Mouse (Mus musculus) embryonic facial prominence, embryonic 14.5 days (tissue): ENCODE measurements around the gene Mindy4b-ps. TPM values are rescaled to one million over a fixed set of nuclear protein-coding genes. Genes with fewer than 3 reads are reported as not detected.
"Not testable (repeated sequence)": the region's sequence is repeated elsewhere in the genome, so short reads cannot be mapped to it uniquely, and the experiment has no call there.

Source experiments
- ATAC-seq: fragments of 200-750 bp; cut with Nextera tagmentation; 2 replicates; pipeline ENCODE4 v1.8.0; 2017; ENCODE audit warnings: low read depth, moderate number of reproducible peaks, moderate TSS enrichment
- DNase-seq: peaks from one replicate; pipeline ENCODE4 v3.0.0-alpha.2; 2015; ENCODE audit warnings: low spot score
- H3K27ac ChIP-seq: fragments of 300-500 bp; sonication (generic); replicated peaks from 2 replicates; pipeline ENCODE4 v1.5.1; 2014; ENCODE audit warnings: low read depth, mild to moderate bottlenecking, low read length, moderate library complexity
- H3K27me3 ChIP-seq: fragments of 300-500 bp; sonication (generic); replicated peaks from 2 replicates; pipeline ENCODE4 v1.6.1; 2014; ENCODE audit warnings: low read length; ENCODE audit not compliant: control insufficient read depth, insufficient read depth
- H3K36me3 ChIP-seq: fragments of 300-500 bp; sonication (generic); 2 replicates; pipeline ENCODE4 v1.6.1; 2014; ENCODE audit warnings: low read length, mixed read lengths; ENCODE audit not compliant: control insufficient read depth, insufficient read depth
- H3K4me1 ChIP-seq: fragments of 300-500 bp; sonication (generic); 2 replicates; pipeline ENCODE4 v1.6.1; 2014; ENCODE audit warnings: antibody characterized with exemption, low read length; ENCODE audit not compliant: control insufficient read depth, insufficient read depth
- H3K4me2 ChIP-seq: fragments of 300-500 bp; sonication (generic); 2 replicates; pipeline ENCODE4 v1.6.1; 2014; ENCODE audit warnings: low read depth, mild to moderate bottlenecking, low read length, moderate library complexity, mixed read lengths
- H3K4me3 ChIP-seq: fragments of 300-500 bp; sonication (generic); 2 replicates; pipeline ENCODE4 v1.5.1; 2014; ENCODE audit warnings: low read depth, mild to moderate bottlenecking, low read length
- H3K9ac ChIP-seq: fragments of 300-500 bp; sonication (generic); 2 replicates; pipeline ENCODE4 v1.6.1; 2014; ENCODE audit warnings: low read depth, mild to moderate bottlenecking, low read length, moderate library complexity, mixed read lengths
- H3K9me3 ChIP-seq: fragments of 300-500 bp; sonication (generic); 2 replicates; pipeline ENCODE4 v1.6.1; 2016; ENCODE audit warnings: low read length; ENCODE audit not compliant: control insufficient read depth
- WGBS: fragments of 180-500 bp; shearing (Covaris S2); extraction: QIAGEN DNeasy Blood & Tissue Kit; methylation state at CpG from one replicate; pipeline ENCODE4 v1.1.7; 2014; 5-methylcytosine and 5-hydroxymethylcytosine counted together
- polyA plus RNA-seq: library from polyadenylated mRNA; unstranded; fragments of >200 nt; fragmentation: Nextera tagmentation; extraction: Ambion mirVana; gene quantifications from 2 replicates; pipeline ENCODE4 v1.2.1, GENCODE M21; 2014

The Mindy4b-ps gene
- polyA plus RNA-seq, result 0.19 and 0.20 TPM in 2 replicates

- Histone ChIP-seq H3K9ac (no peak within 1 kb of the TSS), H3K4me3 (no peak within 1 kb of the TSS)
- ATAC-seq, result no peak
Observed at GRCm38 (mm10) chr3:58822211-58822610, at the start of gene Mindy4b-ps. Gene Mindy4b-ps, minus strand, starts transcription at chr3:58822311.

GRCm38 (mm10) chr3:58871882-58872281 is 49.8 kb upstream of the Mindy4b-ps start:
- H3K4me3 ChIP-seq, H3K36me3 ChIP-seq, H3K4me1 ChIP-seq, H3K27ac ChIP-seq, H3K9me3 ChIP-seq, DNase-seq, H3K27me3 ChIP-seq, H3K4me2 ChIP-seq, H3K9ac ChIP-seq, ATAC-seq: not testable (repeated sequence)
- WGBS, result 71% methylated on average over 2 of the region's 2 CpGs

More at GRCm38 (mm10) chr3:58822211-58822610, at the start of gene Mindy4b-ps:
- no peaks in the 10 kb centered on the region for H3K36me3 ChIP-seq
- no peaks in the 10 kb centered on the region for H3K9me3 ChIP-seq
- DNase-seq, result no peak
- peaks cover 3% of the 10 kb centered on the region; the same call in 1 of the 2 replicates for H3K4me1 ChIP-seq
- 59% methylated on average over 4 of the region's 4 CpGs for WGBS
- H3K27me3 ChIP-seq, result no peaks in the 10 kb centered on the region
- no peak within 1 kb of the TSS for H3K4me2 ChIP-seq
- no peak within 1 kb of the TSS for H3K27ac ChIP-seq

GRCm38 (mm10) chr3:58865690-58866089 is 43.6 kb upstream of the Mindy4b-ps start:
- Histone ChIP-seq H3K27me3 (no peaks in the 10 kb centered on the region), H3K9ac (no peak overlapping the region), H3K27ac (no peak overlapping the region), H3K4me3 (no peak overlapping the region), H3K4me2 (no peak overlapping the region), H3K9me3 (no peaks in the 10 kb centered on the region), H3K4me1 (no peaks in the 10 kb centered on the region; the same call in 1 of the 2 replicates), H3K36me3 (no peaks in the 10 kb centered on the region)
- 38% methylated on average over 7 of the region's 7 CpGs for WGBS
- DNase-seq, result peak; percentile 76
- ATAC-seq, result no peak

- ATAC-seq, result no peak
- WGBS, result 69% methylated on average over 2 of the region's 2 CpGs
- no peak overlapping the region for H3K27ac ChIP-seq
- H3K4me3 ChIP-seq, result no peak overlapping the region
- H3K27me3 ChIP-seq, result no peaks in the 10 kb centered on the region
- H3K36me3 ChIP-seq, result no peaks in the 10 kb centered on the region
- DNase-seq, result no peak
- H3K4me1 ChIP-seq, result no peaks in the 10 kb centered on the region; the same call in 1 of the 2 replicates
- no peaks in the 10 kb centered on the region for H3K9me3 ChIP-seq
- H3K9ac ChIP-seq, result no peak overlapping the region
- no peak overlapping the region for H3K4me2 ChIP-seq
Observed at GRCm38 (mm10) chr3:58862976-58863375, 40.9 kb upstream of the Mindy4b-ps start.

GRCm38 (mm10) chr3:58843415-58843814 is 21.3 kb upstream of the Mindy4b-ps start:
- Histone ChIP-seq H3K9me3 (no peaks in the 10 kb centered on the region), H3K4me1 (no peaks in the 10 kb centered on the region), H3K4me2 (no peak overlapping the region), H3K36me3 (no peaks in the 10 kb centered on the region), H3K27me3 (no peaks in the 10 kb centered on the region), H3K4me3 (no peak overlapping the region), H3K27ac (no peak overlapping the region), H3K9ac (no peak overlapping the region)
- WGBS, result 47% methylated on average over 1 of the region's 1 CpGs
- peak; percentile 61 for DNase-seq
- no peak for ATAC-seq

- H3K4me2 ChIP-seq, result no peak overlapping the region
- no peaks in the 10 kb centered on the region for H3K36me3 ChIP-seq
- H3K27ac ChIP-seq, result no peak overlapping the region
- H3K9ac ChIP-seq, result no peak overlapping the region
- DNase-seq (no peak), ATAC-seq (no peak)
- no peak overlapping the region for H3K4me3 ChIP-seq
- no peaks in the 10 kb centered on the region for H3K27me3 ChIP-seq
- WGBS, result 77% methylated on average over 5 of the region's 5 CpGs
- H3K4me1 ChIP-seq, result no peaks in the 10 kb centered on the region
- H3K9me3 ChIP-seq, result no peaks in the 10 kb centered on the region
Observed at GRCm38 (mm10) chr3:58833442-58834160, 11.5 kb upstream of the Mindy4b-ps start.

- Histone ChIP-seq H3K4me3 (no peak overlapping the region), H3K36me3 (no peaks in the 10 kb centered on the region), H3K9ac (no peak overlapping the region), H3K27me3 (no peaks in the 10 kb centered on the region), H3K4me1 (no peaks in the 10 kb centered on the region), H3K27ac (no peak overlapping the region), H3K9me3 (no peaks in the 10 kb centered on the region), H3K4me2 (no peak overlapping the region)
- WGBS, result 84% methylated on average over 2 of the region's 2 CpGs
- DNase-seq, result no peak
- ATAC-seq, result no peak
Observed at GRCm38 (mm10) chr3:58832888-58833287, 10.8 kb upstream of the Mindy4b-ps start.

GRCm38 (mm10) chr3:58831586-58831985 is 9.5 kb upstream of the Mindy4b-ps start:
- H3K4me2 ChIP-seq, result no peak overlapping the region
- no peaks in the 10 kb centered on the region for H3K27me3 ChIP-seq
- no peak overlapping the region for H3K9ac ChIP-seq
- H3K4me1 ChIP-seq, result no peaks in the 10 kb centered on the region
- 72% methylated on average over 5 of the region's 5 CpGs for WGBS
- no peaks in the 10 kb centered on the region for H3K9me3 ChIP-seq
- DNase-seq, result no peak
- ATAC-seq, result no peak
- no peak overlapping the region for H3K4me3 ChIP-seq
- no peaks in the 10 kb centered on the region for H3K36me3 ChIP-seq
- no peak overlapping the region for H3K27ac ChIP-seq

GRCm38 (mm10) chr3:58829926-58830325 is 7.8 kb upstream of the Mindy4b-ps start:
- DNase-seq, result no peak
- H3K4me1 ChIP-seq, result no peaks in the 10 kb centered on the region
- no peak overlapping the region for H3K9ac ChIP-seq
- H3K36me3 ChIP-seq, result no peaks in the 10 kb centered on the region
- H3K9me3 ChIP-seq, result no peaks in the 10 kb centered on the region
- 87% methylated on average over 1 of the region's 1 CpGs for WGBS
- no peak overlapping the region for H3K4me2 ChIP-seq
- ATAC-seq, result no peak
- H3K27ac ChIP-seq, result no peak overlapping the region
- no peak overlapping the region for H3K4me3 ChIP-seq
- H3K27me3 ChIP-seq, result no peaks in the 10 kb centered on the region
